Mouse (Mus musculus) kidney, postnatal 0 days (tissue): ENCODE measurements around the gene Angpt4. TPM values are rescaled to one million over a fixed set of nuclear protein-coding genes. Genes with fewer than 3 reads are reported as not detected.
A peak's percentile ranks its signal among the peaks of the same experiment; 100 is the strongest.

Experiments used
- ATAC-seq: fragments of 200-750 bp; cut with Nextera tagmentation; replicated peaks from 2 replicates; pipeline ENCODE4 v1.8.0; 2017; ENCODE audit warnings: low read depth, moderate number of reproducible peaks, moderate TSS enrichment, moderate library complexity; ENCODE audit not compliant: low FRiP score
- DNase-seq: peaks from one replicate; pipeline ENCODE4 v3.0.0-alpha.2; 2016; ENCODE audit warnings: low spot score
- H3K27ac ChIP-seq: fragments of 300-500 bp; sonication (generic); 2 replicates; pipeline ENCODE4 v1.5.1; 2014; ENCODE audit warnings: mild to moderate bottlenecking
- H3K27me3 ChIP-seq: fragments of 300-500 bp; sonication (generic); 2 replicates; pipeline ENCODE4 v1.6.1; 2014; ENCODE audit warnings: low read length, mixed read lengths; ENCODE audit not compliant: insufficient read depth
- H3K36me3 ChIP-seq: fragments of 300-500 bp; sonication (generic); 2 replicates; pipeline ENCODE4 v1.6.1; 2014; ENCODE audit warnings: low read length, mixed read lengths; ENCODE audit not compliant: insufficient read depth
- H3K4me1 ChIP-seq: fragments of 300-500 bp; sonication (generic); replicated peaks from 2 replicates; pipeline ENCODE4 v1.6.1; 2014; ENCODE audit warnings: antibody characterized with exemption, low read length, mixed read lengths; ENCODE audit not compliant: insufficient read depth
- H3K4me2 ChIP-seq: fragments of 300-500 bp; sonication (generic); 2 replicates; pipeline ENCODE4 v1.6.1; 2014; ENCODE audit warnings: mild to moderate bottlenecking, low read length, moderate library complexity, mixed read lengths
- H3K4me3 ChIP-seq: fragments of 300-500 bp; sonication (generic); replicated peaks from 2 replicates; pipeline ENCODE4 v1.5.1; 2014; ENCODE audit warnings: low read depth, low read length
- H3K9ac ChIP-seq: fragments of 300-500 bp; sonication (generic); 2 replicates; pipeline ENCODE4 v1.6.1; 2014; ENCODE audit warnings: low read depth, low read length
- H3K9me3 ChIP-seq: fragments of 300-500 bp; sonication (generic); replicated peaks from 2 replicates; pipeline ENCODE4 v1.6.1; 2016; ENCODE audit warnings: low read length, inconsistent platforms, mixed read lengths
- CTCF ChIP-seq: IDR thresholded peaks from 2 replicates; pipeline ENCODE4 v1.5.1; 2016; ENCODE audit warnings: antibody characterized with exemption, low read depth, mild to moderate bottlenecking, moderate library complexity
- WGBS: fragments of 180-500 bp; shearing (Covaris S2); extraction: QIAGEN DNeasy Blood & Tissue Kit; methylation state at CpG from one replicate; pipeline ENCODE4 v1.1.7; 2014; 5-methylcytosine and 5-hydroxymethylcytosine counted together
- microRNA counts: library from miRNA; unstranded; fragments of <30 nt; microRNA quantifications from one replicate; lab custom pipeline; 2015
- microRNA-seq: library from miRNA; unstranded; fragments of <30 nt; microRNA quantifications from one replicate; pipeline ENCODE4, GENCODE M21; 2016
- polyA plus RNA-seq: library from polyadenylated mRNA; unstranded; fragments of >200 nt; fragmentation: Nextera tagmentation; extraction: Ambion mirVana; gene quantifications from 2 replicates; pipeline ENCODE4 v1.2.1, GENCODE M21; 2015

The Angpt4 gene
- polyA plus RNA-seq, 1 experiment from 2014 or later: 2.7 TPM

- H3K4me2 ChIP-seq: no peak overlapping the region
- H3K27ac ChIP-seq: no peak overlapping the region
- H3K27me3 ChIP-seq: no peaks in the 10 kb centered on the region
- no peak for TF ChIP-seq CTCF
- ATAC-seq (no peak), DNase-seq (no peak)
- no peak overlapping the region for H3K4me3 ChIP-seq
- no peaks in the 10 kb centered on the region for H3K9me3 ChIP-seq
- WGBS: 28% methylated on average over 1 of the region's 1 CpGs
- no peaks in the 10 kb centered on the region for H3K36me3 ChIP-seq
- H3K9ac ChIP-seq: no peak overlapping the region
- H3K4me1 ChIP-seq: no peaks in the 10 kb centered on the region
Observed at GRCm38 (mm10) chr2:151990985-151991394, 80.0 kb downstream of the Angpt4 start.

- TF ChIP-seq CTCF: no peak
Observed at GRCm38 (mm10) chr2:151991446-151991845, 80.4 kb downstream of the Angpt4 start.

GRCm38 (mm10) chr2:151994350-151995122 is 83.5 kb downstream of the Angpt4 start:
- peak overlapping the region; percentile 40 for H3K4me2 ChIP-seq
- DNase-seq (peak; percentile 88), ATAC-seq (0 out of 2 replicates have a peak, but pooled peaks have one; percentile 5)
- WGBS: 6% methylated on average over 22 of the region's 22 CpGs
- no peak overlapping the region for H3K9ac ChIP-seq
- H3K4me1 ChIP-seq: peaks cover 3% of the 10 kb centered on the region; the same call in 1 of the 2 replicates
- H3K36me3 ChIP-seq: no peaks in the 10 kb centered on the region
- H3K27me3 ChIP-seq: no peaks in the 10 kb centered on the region
- TF ChIP-seq CTCF: peak; percentile 94
- H3K27ac ChIP-seq: no peak overlapping the region
- H3K9me3 ChIP-seq: no peaks in the 10 kb centered on the region
- no peak overlapping the region for H3K4me3 ChIP-seq

More at GRCm38 (mm10) chr2:151991446-151991845, 80.4 kb downstream of the Angpt4 start:
- ATAC-seq: no peak
- no peak for DNase-seq
- Histone ChIP-seq H3K4me1 (0 out of 2 replicates have a peak, but pooled peaks cover under 1% of the 10 kb centered on the region), H3K9me3 (no peaks in the 10 kb centered on the region), H3K27me3 (no peaks in the 10 kb centered on the region), H3K4me2 (no peak overlapping the region), H3K9ac (no peak overlapping the region), H3K4me3 (no peak overlapping the region), H3K27ac (no peak overlapping the region), H3K36me3 (no peaks in the 10 kb centered on the region)
- WGBS: 19% methylated on average over 5 of the region's 5 CpGs

MicroRNA genes within 50 kb of the gene (microRNA counts, 519-probe panel; counts per million panel counts)
- 330 counts per million, percentile 68 among the panel's probes with 10 or more counts for microRNA mmu-miR-1953 (lab: Ali Mortazavi, UCI)

Small RNA genes lying within 50 kb of the gene (microRNA-seq; reads per million reads assigned to microRNA genes)
- 1.4 reads per million for gene Mir1953

Other genes with a start within 250 kb of the Angpt4 start
- gene Rad21l, start 242.7 kb upstream of the Angpt4 start, polyA plus RNA-seq: not detected in 2 replicates
- 0.38 and 0.40 TPM in 2 replicates for gene Tmem74b, start 209.2 kb upstream of the Angpt4 start, polyA plus RNA-seq
- gene Psmf1, start 167.0 kb upstream of the Angpt4 start, polyA plus RNA-seq: 45.1 and 46.6 TPM in 2 replicates
- gene Rspo4, start 68.3 kb upstream of the Angpt4 start, polyA plus RNA-seq: 0.05 TPM in 1 of 2 replicates, not detected in the other
- 29.0 and 31.1 TPM in 2 replicates for gene Fam110a, start 69.0 kb downstream of the Angpt4 start, polyA plus RNA-seq
- gene Slc52a3, start 85.3 kb downstream of the Angpt4 start, polyA plus RNA-seq: 24.5 and 27.1 TPM in 2 replicates
- not detected in 2 replicates for gene Scrt2, start 170.3 kb downstream of the Angpt4 start, polyA plus RNA-seq
- gene Srxn1, start 194.3 kb downstream of the Angpt4 start, polyA plus RNA-seq: 19.7 and 20.3 TPM in 2 replicates
- 12.2 and 15.5 TPM in 2 replicates for gene Tcf15, start 232.4 kb downstream of the Angpt4 start, polyA plus RNA-seq